Mouse (Mus musculus) lung, adult 2 months (tissue): ENCODE results near the gene Gsk3b.

Experiments
- CTCF ChIP-seq: fragments of 200-500 bp; IDR thresholded peaks from 2 replicates; pipeline ENCODE4 v1.5.1; 2011; ENCODE audit warnings: mild to moderate bottlenecking, low read length, control low read depth; ENCODE audit not compliant: insufficient read depth
- POLR2A ChIP-seq: fragments of 200-500 bp; IDR thresholded peaks from 2 replicates; pipeline ENCODE4 v1.6.1; 2011; ENCODE audit warnings: low read depth, mild to moderate bottlenecking, control low read depth, low read length, borderline replicate concordance; ENCODE audit errors: extremely low read depth

- no peak for TF ChIP-seq CTCF
- TF ChIP-seq POLR2A = no peak
Measured at GRCm38 (mm10) chr16:38286541-38286940, 197.7 kb downstream of the Gsk3b start.
